Mouse (Mus musculus) B cell, adult 62 days (primary cell): ENCODE data around the gene Tshz2. TPM values are rescaled to one million over a fixed set of nuclear protein-coding genes. Genes with fewer than 3 reads are reported as not detected.

Source experiments
- total RNA-seq: library from RNA; stranded (reverse); gene quantifications from 4 replicates; pipeline ENCODE4 v1.2.4, GENCODE M21; 2023

The Tshz2 gene
- total RNA-seq: not detected in 4 replicates

DNA sequence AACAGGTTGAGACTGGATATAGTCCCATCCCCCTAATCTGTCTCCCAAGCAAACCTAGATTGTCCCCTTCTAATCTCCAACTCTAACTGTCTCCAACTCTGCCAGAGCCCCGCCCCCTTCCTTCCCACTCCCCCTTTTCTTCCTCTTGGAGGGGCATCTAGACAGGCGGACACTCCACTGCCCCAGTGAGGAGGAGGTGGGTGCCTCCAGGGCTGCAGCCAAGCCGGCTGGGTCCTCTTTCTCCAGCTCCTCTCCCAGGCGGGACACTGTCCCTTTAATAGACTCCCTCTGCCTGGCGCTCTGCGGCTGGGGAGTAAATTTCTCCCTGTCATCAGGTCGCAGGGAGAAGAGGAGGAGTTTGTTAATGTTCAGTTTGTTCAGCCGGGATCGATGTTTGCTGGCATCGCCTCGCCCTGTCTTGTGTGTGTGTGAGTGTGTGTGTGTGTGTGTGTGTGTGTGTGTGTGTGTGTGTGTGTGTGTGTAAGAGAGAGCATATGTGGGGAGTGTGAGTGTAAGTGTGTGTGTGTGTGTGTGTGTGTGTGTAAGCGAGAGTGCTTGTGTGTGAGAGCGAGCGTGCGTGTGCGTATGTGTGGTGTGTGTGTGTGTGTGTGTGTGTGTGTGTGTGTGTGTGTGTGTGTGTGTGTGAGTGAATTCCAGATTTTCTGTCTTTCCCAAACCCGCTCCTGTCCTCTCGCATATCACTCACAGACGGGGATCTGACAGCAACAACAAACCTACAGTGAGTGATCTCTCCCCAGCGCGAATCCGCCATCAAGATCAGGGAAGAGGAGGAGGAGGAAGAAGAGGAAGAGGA is at the start of gene Tshz2:
Gene Tshz2 (plus strand): TSS at position 676 of the 814 bp plus-strand sequence.

DNA sequence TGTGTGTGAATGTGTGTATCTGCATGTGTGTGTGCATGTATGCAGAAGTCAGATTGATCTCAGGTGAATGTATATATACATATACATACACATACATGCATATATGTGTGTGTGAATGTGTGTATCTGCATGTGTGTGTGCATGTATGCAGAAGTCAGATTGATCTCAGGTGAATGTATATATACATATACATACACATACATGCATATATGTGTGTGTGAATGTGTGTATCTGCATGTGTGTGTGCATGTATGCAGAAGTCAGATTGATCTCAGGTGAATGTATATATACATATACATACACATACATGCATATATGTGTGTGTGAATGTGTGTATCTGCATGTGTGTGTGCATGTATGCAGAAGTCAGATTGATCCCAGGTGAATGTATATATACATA is 45.2 kb upstream of the Tshz2 start, which contains the start of gene Gm11011:
Gene Gm11011 (minus strand): TSS at position 101 of the 400 bp plus-strand sequence.

Other genes with a start within 250 kb of the Tshz2 start
- not detected in 4 replicates for gene Gm11011, start 45.3 kb upstream of the Tshz2 start, total RNA-seq